Mouse (Mus musculus): Measurements from ENCODE around the gene Srsf5. TPM values are rescaled to one million over a fixed set of nuclear protein-coding genes. Genes with fewer than 3 reads are reported as not detected.
A peak's percentile ranks its signal among the peaks of the same experiment; 100 is the strongest.

Srsf5 gene
- polyA plus RNA-seq, 1 experiment from 2014 or later, result 261 TPM

DNA sequence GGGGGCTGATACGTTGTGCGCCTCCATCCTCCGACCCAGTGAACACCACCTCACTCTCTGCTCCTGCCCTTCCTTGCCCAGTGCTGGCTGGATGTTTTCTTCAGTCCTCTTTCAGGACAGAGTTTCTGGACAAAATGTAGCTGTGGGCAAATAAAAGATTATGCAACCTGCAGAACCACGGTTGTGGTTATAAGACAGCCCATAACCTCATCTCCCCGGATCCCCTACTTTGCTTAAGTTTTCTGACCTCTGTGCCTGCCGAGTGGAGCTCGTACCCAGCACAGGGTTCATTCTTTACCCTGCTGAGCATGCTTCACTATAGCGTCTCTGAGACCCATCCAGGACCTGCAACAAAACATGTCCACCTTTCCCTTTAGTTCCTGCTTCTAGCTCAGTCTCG, 22.6 kb downstream of the Srsf5 start:
- no peaks in the 10 kb centered on the region for H3K9me3 ChIP-seq (ENCODE audit: control insufficient read depth)
- no peaks in the 10 kb centered on the region for H3K27me3 ChIP-seq (replicated peaks; ENCODE audit: control insufficient read depth, insufficient read depth, low read length)
- no peak overlapping the region for H3K27ac ChIP-seq (ENCODE audit: low read depth, low read length)
- no peaks in the 10 kb centered on the region for H3K4me1 ChIP-seq (replicated peaks; ENCODE audit: control insufficient read depth, insufficient read depth, low read length)
- no peak overlapping the region for H3K4me3 ChIP-seq (ENCODE audit: low read depth, low read length)
- ATAC-seq, result no peak
- no peaks in the 10 kb centered on the region for H3K36me3 ChIP-seq (ENCODE audit: control insufficient read depth, insufficient read depth)
- no peak overlapping the region for H3K4me2 ChIP-seq (replicated peaks; ENCODE audit: low read depth)
- TF ChIP-seq CTCF (IDR thresholded peaks at IDR 0.05; ENCODE audit: low read depth), result no peak
- 87% methylated on average over 9 of the region's 9 CpGs for WGBS
- no peak overlapping the region for H3K9ac ChIP-seq (ENCODE audit: low read depth, low read length)

DNA sequence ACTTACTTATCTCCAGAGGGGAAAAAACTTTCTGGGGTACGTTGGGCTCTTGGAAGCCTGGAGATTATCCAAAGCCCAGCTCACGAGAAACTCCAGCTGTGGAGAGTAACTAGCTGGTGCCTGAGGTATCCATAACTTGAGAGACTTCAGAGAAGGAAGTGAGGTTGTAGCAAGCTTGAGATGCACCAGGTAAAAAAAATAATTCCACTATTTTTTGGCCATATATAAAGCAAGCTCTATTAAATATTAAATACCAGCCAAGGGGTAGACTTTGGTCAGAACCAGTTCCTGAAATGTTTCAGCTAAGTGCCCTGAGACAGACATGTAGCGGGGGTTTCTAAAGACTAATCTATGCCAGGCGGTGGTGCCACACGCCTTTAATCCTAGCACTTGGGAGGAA, 23.3 kb downstream of the Srsf5 start, which contains the start of gene Slc10a1:
Slc10a1 (minus strand) TSS at position 101 of the 400 bp plus-strand sequence.
- Histone ChIP-seq H3K9ac (ENCODE audit: low read depth, low read length) (no peak within 1 kb of the TSS), H3K4me1 (replicated peaks; ENCODE audit: control insufficient read depth, insufficient read depth, low read length) (no peaks in the 10 kb centered on the region), H3K4me3 (ENCODE audit: low read depth, low read length) (no peak within 1 kb of the TSS), H3K27me3 (replicated peaks; ENCODE audit: control insufficient read depth, insufficient read depth, low read length) (no peaks in the 10 kb centered on the region), H3K36me3 (ENCODE audit: control insufficient read depth, insufficient read depth) (no peaks in the 10 kb centered on the region), H3K27ac (ENCODE audit: low read depth, low read length) (no peak within 1 kb of the TSS), H3K4me2 (replicated peaks; ENCODE audit: low read depth) (no peak within 1 kb of the TSS), H3K9me3 (ENCODE audit: control insufficient read depth) (no peaks in the 10 kb centered on the region)
- 88% methylated on average over 5 of the region's 5 CpGs for WGBS
- TF ChIP-seq CTCF (IDR thresholded peaks at IDR 0.05; ENCODE audit: low read depth), result no peak
- no peak for ATAC-seq

DNA sequence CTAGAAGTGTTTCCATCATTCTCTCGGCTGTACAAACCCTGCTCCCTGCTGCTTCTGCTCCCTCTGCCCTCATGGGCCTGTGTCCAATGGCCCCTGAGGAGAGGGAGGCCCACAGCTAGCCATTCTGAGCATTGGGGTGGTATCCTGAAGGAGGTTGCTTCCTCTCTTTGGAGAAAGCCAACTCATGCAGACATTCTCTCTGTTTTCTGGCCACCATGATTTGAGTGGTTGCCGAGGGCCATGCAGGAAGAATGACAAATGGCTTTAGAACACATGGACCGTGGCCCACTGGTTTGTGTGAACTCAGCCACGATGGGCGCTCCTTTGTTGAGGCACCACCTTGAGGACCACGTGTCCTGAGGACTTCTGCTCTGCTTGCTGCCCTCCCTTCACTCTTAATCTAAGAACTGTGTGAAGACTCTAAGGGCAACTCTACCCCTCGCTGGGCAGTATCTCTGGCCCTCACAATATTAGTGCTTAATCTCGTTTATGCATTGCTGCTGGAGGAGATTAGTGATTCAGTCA, 24.9 kb downstream of the Srsf5 start:
- TF ChIP-seq CTCF (IDR thresholded peaks at IDR 0.05; ENCODE audit: low read depth), result no peak
- 77% methylated on average over 8 of the region's 8 CpGs for WGBS
- no peak for ATAC-seq

DNA sequence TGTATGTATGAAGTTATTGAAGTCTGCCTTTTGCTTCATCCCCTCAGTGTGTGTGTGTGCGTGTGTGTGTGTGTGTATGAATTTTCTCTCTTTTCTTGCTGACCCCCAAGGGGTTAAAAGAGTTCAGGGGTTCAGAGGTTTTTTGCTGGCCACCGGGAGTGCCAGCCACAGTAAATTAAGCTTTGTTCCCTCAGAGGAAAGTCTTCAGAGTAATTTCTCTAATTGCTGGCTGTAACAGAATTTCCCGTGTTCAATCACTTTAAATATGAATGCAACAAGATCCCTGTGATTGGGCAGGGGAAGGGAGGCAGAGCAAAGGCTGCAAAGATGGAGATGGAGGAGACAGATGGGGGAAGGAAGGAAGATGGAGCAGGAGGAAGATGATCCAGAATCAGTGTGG, 26.5 kb downstream of the Srsf5 start:
- WGBS, result 38% methylated on average over 3 of the region's 3 CpGs
- Histone ChIP-seq H3K27ac (ENCODE audit: low read depth, low read length) (no peak overlapping the region), H3K36me3 (ENCODE audit: control insufficient read depth, insufficient read depth) (no peaks in the 10 kb centered on the region), H3K27me3 (replicated peaks; ENCODE audit: control insufficient read depth, insufficient read depth, low read length) (no peaks in the 10 kb centered on the region), H3K4me2 (replicated peaks; ENCODE audit: low read depth) (no peak overlapping the region), H3K9ac (ENCODE audit: low read depth, low read length) (no peak overlapping the region), H3K9me3 (ENCODE audit: control insufficient read depth) (no peaks in the 10 kb centered on the region), H3K4me3 (ENCODE audit: low read depth, low read length) (no peak overlapping the region), H3K4me1 (replicated peaks; ENCODE audit: control insufficient read depth, insufficient read depth, low read length) (no peaks in the 10 kb centered on the region)
- TF ChIP-seq CTCF (IDR thresholded peaks at IDR 0.05; ENCODE audit: low read depth), result no peak
- ATAC-seq, result no peak

More for the DNA sequence above, 24.9 kb downstream of the Srsf5 start:
- Histone ChIP-seq H3K4me2 (replicated peaks; ENCODE audit: low read depth) (no peak overlapping the region), H3K9ac (ENCODE audit: low read depth, low read length) (no peak overlapping the region), H3K36me3 (ENCODE audit: control insufficient read depth, insufficient read depth) (no peaks in the 10 kb centered on the region), H3K4me1 (replicated peaks; ENCODE audit: control insufficient read depth, insufficient read depth, low read length) (no peaks in the 10 kb centered on the region), H3K4me3 (ENCODE audit: low read depth, low read length) (no peak overlapping the region), H3K9me3 (ENCODE audit: control insufficient read depth) (no peaks in the 10 kb centered on the region), H3K27me3 (replicated peaks; ENCODE audit: control insufficient read depth, insufficient read depth, low read length) (no peaks in the 10 kb centered on the region), H3K27ac (ENCODE audit: low read depth, low read length) (no peak overlapping the region)

DNA sequence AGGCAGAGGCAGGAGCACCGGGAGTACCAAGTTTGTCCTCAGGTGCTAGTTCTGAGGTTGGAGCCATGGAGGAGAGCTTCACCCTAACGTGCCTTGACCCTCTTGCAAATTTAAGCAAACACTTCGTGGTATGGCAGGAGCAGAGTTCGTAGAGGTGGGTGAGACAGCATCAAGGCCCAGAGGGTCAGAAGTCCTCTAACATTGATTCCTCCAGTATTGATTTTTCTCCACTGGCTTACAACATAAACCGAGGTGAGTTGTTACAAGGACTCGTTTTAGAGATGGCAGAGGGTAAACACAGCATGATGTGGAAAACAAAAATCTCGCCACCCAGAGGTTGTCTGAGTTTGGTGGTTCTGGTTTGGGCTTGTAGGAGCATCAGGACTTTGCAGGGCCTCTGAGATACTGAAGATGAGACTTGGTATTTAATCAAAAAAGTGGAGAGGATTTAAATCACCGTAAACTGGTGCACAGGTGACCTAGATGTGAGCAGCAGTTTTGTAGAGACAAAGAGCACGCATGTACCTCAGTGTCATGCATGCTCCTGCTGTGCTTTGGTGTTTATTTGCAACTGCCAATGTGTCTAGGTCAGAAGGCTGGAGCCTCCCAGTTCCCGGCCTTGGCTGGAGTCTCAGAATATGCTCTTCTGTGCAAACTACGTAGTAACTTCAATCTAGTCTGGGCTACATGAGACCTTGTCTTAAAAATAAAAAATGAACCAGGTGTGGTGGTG, 30.8 kb downstream of the Srsf5 start:
- H3K4me2 ChIP-seq (replicated peaks; ENCODE audit: low read depth), result no peak overlapping the region
- H3K36me3 ChIP-seq (ENCODE audit: control insufficient read depth, insufficient read depth), result no peaks in the 10 kb centered on the region
- H3K4me3 ChIP-seq (ENCODE audit: low read depth, low read length), result no peak overlapping the region
- no peak overlapping the region for H3K27ac ChIP-seq (ENCODE audit: low read depth, low read length)
- no peaks in the 10 kb centered on the region for H3K27me3 ChIP-seq (replicated peaks; ENCODE audit: control insufficient read depth, insufficient read depth, low read length)
- ATAC-seq, result no peak
- 73% methylated on average over 11 of the region's 11 CpGs for WGBS
- no peak for TF ChIP-seq CTCF (IDR thresholded peaks at IDR 0.05; ENCODE audit: low read depth)
- H3K4me1 ChIP-seq (replicated peaks; ENCODE audit: control insufficient read depth, insufficient read depth, low read length), result no peaks in the 10 kb centered on the region
- H3K9ac ChIP-seq (ENCODE audit: low read depth, low read length), result no peak overlapping the region
- H3K9me3 ChIP-seq (ENCODE audit: control insufficient read depth), result no peaks in the 10 kb centered on the region

DNA sequence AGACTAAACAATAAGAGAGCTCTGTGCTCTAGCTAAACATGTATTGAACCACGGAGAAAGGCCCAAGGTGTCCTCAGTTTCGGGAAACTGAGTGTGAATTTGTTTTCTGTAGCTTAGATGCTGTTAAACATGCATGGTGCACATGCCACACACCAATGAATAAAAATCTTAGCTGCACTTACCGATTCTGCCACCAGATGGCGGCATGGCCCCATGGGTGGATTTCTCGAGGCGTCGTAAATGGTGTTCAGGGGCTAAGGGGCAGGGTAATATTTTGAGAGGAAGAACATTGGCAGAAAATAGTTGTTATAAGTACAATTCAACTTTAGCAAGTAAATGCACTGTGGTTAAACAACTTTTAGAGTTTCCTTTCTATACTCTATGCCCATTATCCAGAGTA, 37.0 kb downstream of the Srsf5 start:
- WGBS, result 0% methylated on average over 7 of the region's 7 CpGs
- no peaks in the 10 kb centered on the region for H3K36me3 ChIP-seq (ENCODE audit: control insufficient read depth, insufficient read depth)
- no peaks in the 10 kb centered on the region for H3K27me3 ChIP-seq (replicated peaks; ENCODE audit: control insufficient read depth, insufficient read depth, low read length)
- no peak overlapping the region for H3K9ac ChIP-seq (ENCODE audit: low read depth, low read length)
- no peaks in the 10 kb centered on the region for H3K4me1 ChIP-seq (replicated peaks; ENCODE audit: control insufficient read depth, insufficient read depth, low read length)
- H3K27ac ChIP-seq (ENCODE audit: low read depth, low read length), result no peak overlapping the region
- H3K4me3 ChIP-seq (ENCODE audit: low read depth, low read length), result no peak overlapping the region
- no peaks in the 10 kb centered on the region for H3K9me3 ChIP-seq (ENCODE audit: control insufficient read depth)
- no peak overlapping the region for H3K4me2 ChIP-seq (replicated peaks; ENCODE audit: low read depth)
- ATAC-seq, result no peak
- TF ChIP-seq CTCF (IDR thresholded peaks at IDR 0.05; ENCODE audit: low read depth), result peak; percentile 98

All from intestine, postnatal 0 days (tissue).